Mouse (Mus musculus) gastrocnemius, adult 18-20 months (tissue): Measurements from ENCODE around the gene Smr3a. TPM values are rescaled to one million over a fixed set of nuclear protein-coding genes. Genes with fewer than 3 reads are reported as not detected.

Experiments
- DNase-seq: peaks from one replicate; pipeline ENCODE4 v3.0.0; 2021; ENCODE audit warnings: low spot score
- long read RNA-seq, 2 experiments: library from polyadenylated mRNA; stranded (forward); transcript quantifications; one replicate each; pipeline ENCODE4 v2.0.0; 2021
- total RNA-seq, 2 experiments: library from RNA; stranded (reverse); gene quantifications; 2 replicates each; pipeline ENCODE4 v1.2.3; 2021

The Smr3a gene
- not detected for total RNA-seq
- long read RNA-seq, experiment 1, result 0 reads
- long read RNA-seq, experiment 2, result 0 reads

- no peak for DNase-seq
These were observed at the start of gene Smr3a for GRCm38 (mm10) chr5:88002249-88002648. TSS of gene Smr3a (plus strand) at chr5:88002549.

- no peak for DNase-seq
These were observed 33.1 kb upstream of the Smr3a start, which contains the start of the genes 2310003L06Rik and Gm28434 for GRCm38 (mm10) chr5:87969201-87969600. TSS of gene 2310003L06Rik (plus strand) at chr5:87969459. TSS of gene Gm28434 (plus strand) at chr5:87969517.

GRCm38 (mm10) chr5:87979139-87979538 lies 23.2 kb upstream of the Smr3a start, which contains the start of gene Cabs1:
TSS of gene Cabs1 (plus strand) at chr5:87979439.
- DNase-seq, result no peak

GRCm38 (mm10) chr5:87982468-87983214 lies 19.7 kb upstream of the Smr3a start:
- DNase-seq, result no peak

GRCm38 (mm10) chr5:88005241-88005640 lies 2.9 kb downstream of the Smr3a start:
- DNase-seq, result no peak

Other genes starting within 250 kb of the Smr3a start
- not detected for gene Csn1s2a, start 228.0 kb upstream of the Smr3a start, total RNA-seq
- gene Csn1s2b, start 194.5 kb upstream of the Smr3a start, total RNA-seq, result not detected
- gene Prr27, start 176.9 kb upstream of the Smr3a start, total RNA-seq, result not detected
- gene Odam, start 117.5 kb upstream of the Smr3a start, total RNA-seq, result not detected
- gene Csn3, start 77.0 kb upstream of the Smr3a start, total RNA-seq, result not detected
- not detected for gene 2310003L06Rik, start 33.1 kb upstream of the Smr3a start, total RNA-seq
- gene Gm28434, start 33.0 kb upstream of the Smr3a start, total RNA-seq, result not detected
- gene Cabs1, start 23.1 kb upstream of the Smr3a start, total RNA-seq, result not detected
- not detected for gene Smr2, start 84.0 kb downstream of the Smr3a start, total RNA-seq
- not detected for gene Gm11116, start 109.0 kb downstream of the Smr3a start, total RNA-seq
- gene Gm11115, start 151.6 kb downstream of the Smr3a start, total RNA-seq, result not detected